In genomic region chr1:125910211-125910870, GRCm38 (mm10) we compare ENCODE assay signal across 8 mouse cellular contexts. TPM values are rescaled to one million over a fixed set of nuclear protein-coding genes. Genes with fewer than 3 reads are reported as not detected.
DNase-seq lines count a peak whose midpoint lies in the region; ATAC-seq and TF ChIP-seq lines count a peak whose summit lies in the region.

No protein-coding gene starts in this region.

- WGBS in kidney, embryonic 15.5 days, result 3% methylated on average over 14 of the region's 14 CpGs
- WGBS in embryonic facial prominence, embryonic 15.5 days, result 4% methylated on average over 14 of the region's 14 CpGs
- WGBS in hindbrain, embryonic 15.5 days, result 10% methylated on average over 14 of the region's 14 CpGs

- peak overlapping the region; percentile 45 for H3K4me3 ChIP-seq in kidney, embryonic 15.5 days (replicated peaks)
- peak overlapping the region; percentile 3; the same call in 1 of the 2 replicates for H3K4me3 ChIP-seq in G1E (ENCODE audit: low read depth, low read length)
- peak overlapping the region; percentile 51 for H3K4me3 ChIP-seq in embryonic facial prominence, embryonic 15.5 days (replicated peaks)
- H3K4me3 ChIP-seq in hindbrain, embryonic 15.5 days, result peak overlapping the region; percentile 63

- H3K27me3 ChIP-seq in kidney, embryonic 15.5 days, result peaks cover 51% of the 10 kb centered on the region
- peaks cover 7% of the 10 kb centered on the region; the same call in 1 of the 2 replicates for H3K27me3 ChIP-seq in G1E (ENCODE audit: insufficient read depth, low read length)
- peaks cover 29% of the 10 kb centered on the region for H3K27me3 ChIP-seq in embryonic facial prominence, embryonic 15.5 days
- H3K27me3 ChIP-seq in hindbrain, embryonic 15.5 days, result 0 out of 2 replicates have a peak, but pooled peaks cover 4% of the 10 kb centered on the region

- H3K27ac ChIP-seq in kidney, embryonic 15.5 days, result no peak overlapping the region
- H3K27ac ChIP-seq in embryonic facial prominence, embryonic 15.5 days (replicated peaks), result no peak overlapping the region
- no peak overlapping the region; the same call in 1 of the 2 replicates for H3K27ac ChIP-seq in hindbrain, embryonic 15.5 days (replicated peaks)

- H3K9me3 ChIP-seq in kidney, embryonic 15.5 days (replicated peaks), result no peaks in the 10 kb centered on the region
- peaks cover 36% of the 10 kb centered on the region for H3K9me3 ChIP-seq in G1E (replicated peaks)
- H3K9me3 ChIP-seq in embryonic facial prominence, embryonic 15.5 days (replicated peaks), result no peaks in the 10 kb centered on the region
- H3K9me3 ChIP-seq in hindbrain, embryonic 15.5 days, result no peaks in the 10 kb centered on the region

- no peak overlapping the region for H3K9ac ChIP-seq in kidney, embryonic 15.5 days
- no peak overlapping the region for H3K9ac ChIP-seq in embryonic facial prominence, embryonic 15.5 days
- H3K9ac ChIP-seq in hindbrain, embryonic 15.5 days, result peak overlapping the region; percentile 61

- H3K36me3 ChIP-seq in kidney, embryonic 15.5 days, result no peaks in the 10 kb centered on the region
- no peaks in the 10 kb centered on the region for H3K36me3 ChIP-seq in G1E (replicated peaks)
- no peaks in the 10 kb centered on the region for H3K36me3 ChIP-seq in embryonic facial prominence, embryonic 15.5 days
- H3K36me3 ChIP-seq in hindbrain, embryonic 15.5 days, result no peaks in the 10 kb centered on the region

- DNase-seq in kidney, adult 18-20 months, result no peak
- DNase-seq in G1E (ENCODE audit: low spot score), result no peak
- peak; percentile 3 for DNase-seq in lung, postnatal 14 days
- no peak for DNase-seq in spleen, postnatal 4 days (ENCODE audit: low spot score in 2 of 2)

- ATAC-seq in kidney, embryonic 15.5 days (replicated peaks; ENCODE audit: low FRiP score), result peak; percentile 54
- no peak for ATAC-seq in G1E (ENCODE audit: extremely low read depth, insufficient number of reproducible peaks, low FRiP score, poor library complexity, severe bottlenecking)
- no peak for ATAC-seq in embryonic facial prominence, embryonic 15.5 days (ENCODE audit: insufficient number of reproducible peaks, low FRiP score, low TSS enrichment, low read depth)
- peak; percentile 40; the same call in 1 of the 2 replicates for ATAC-seq in hindbrain, embryonic 15.5 days (ENCODE audit: low FRiP score, low read depth)
- no peak for ATAC-seq in monocyte, adult 5-6 weeks (replicated peaks; ENCODE audit: insufficient number of reproducible peaks, low FRiP score, low TSS enrichment, poor library complexity, severe bottlenecking)

- no peak for TF ChIP-seq CTCF in G1E (IDR thresholded peaks at IDR 0.05; ENCODE audit: low read depth, low read length)

- peaks cover 31% of the 10 kb centered on the region for H3K4me1 ChIP-seq in kidney, embryonic 15.5 days
- H3K4me1 ChIP-seq in G1E (ENCODE audit: insufficient read depth, low read depth, low read length), result peaks cover 17% of the 10 kb centered on the region
- peaks cover 32% of the 10 kb centered on the region for H3K4me1 ChIP-seq in embryonic facial prominence, embryonic 15.5 days
- peaks cover 38% of the 10 kb centered on the region for H3K4me1 ChIP-seq in hindbrain, embryonic 15.5 days (replicated peaks)

- H3K4me2 ChIP-seq in kidney, embryonic 15.5 days, result peak overlapping the region; percentile 83
- peak overlapping the region; percentile 98 for H3K4me2 ChIP-seq in embryonic facial prominence, embryonic 15.5 days (replicated peaks)
- H3K4me2 ChIP-seq in hindbrain, embryonic 15.5 days, result peak overlapping the region; percentile 97

RNA-seq across cellular contexts. Expression of gene Lypd1, which starts 2.6 kb away (rescaled TPM):
- polyA plus RNA-seq in kidney, embryonic 15.5 days (2015; fragmentation: Nextera tagmentation; extraction: Ambion mirVana), result 1.6 and 2.2 TPM in 2 replicates
- total RNA-seq in G1E (2014; fragmentation: Nextera tagmentation) (1.2 TPM in 1 of 2 replicates, not detected in the other), G1E (2017) (1.2 and 1.7 TPM in 2 replicates)
- 0.61 and 0.68 TPM in 2 replicates for polyA plus RNA-seq in G1E (2012)
- 6.4 and 7.2 TPM in 2 replicates for polyA plus RNA-seq in embryonic facial prominence, embryonic 15.5 days (2015; fragmentation: Nextera tagmentation; extraction: Ambion mirVana)
- polyA plus RNA-seq in hindbrain, embryonic 15.5 days (2015; fragmentation: Nextera tagmentation; extraction: Ambion mirVana), result 83.9 and 100 TPM in 2 replicates
- total RNA-seq in monocyte, adult 5-6 weeks (2017), result not detected in 3 replicates

Comparison
In these comparisons a context has a peak if more than half of its experiments do, and no peak if none do; other contexts are left out.
1. ATAC-seq: peak in kidney, embryonic 15.5 days (single experiment) and hindbrain, embryonic 15.5 days (single experiment); none in G1E (single experiment), embryonic facial prominence, embryonic 15.5 days (single experiment) and monocyte, adult 5-6 weeks (single experiment).
2. H3K4me3 ChIP-seq: peak in every context shown above with its lines; median percentile 63 in hindbrain, embryonic 15.5 days; 51 in embryonic facial prominence, embryonic 15.5 days; 45 in kidney, embryonic 15.5 days; 3 in G1E.
3. RNA of gene Lypd1, which starts 2.6 kb away (polyA plus RNA-seq): 83.9 to 100 TPM in hindbrain, embryonic 15.5 days; 6.4 to 7.2 TPM in embryonic facial prominence, embryonic 15.5 days, 1.6 to 2.2 TPM in kidney, embryonic 15.5 days and 0.61 to 0.68 TPM in G1E; every median in the first group is over 10 times any median in the second.
4. Peak in every context shown above with its lines, with median percentiles within 50 percentile points of each other: H3K4me2 ChIP-seq.